Mouse (Mus musculus) myocyte (in vitro differentiated cells): ENCODE results near the gene Gna11. TPM values are rescaled to one million over a fixed set of nuclear protein-coding genes. Genes with fewer than 3 reads are reported as not detected.
A peak's percentile ranks its signal among the peaks of the same experiment; 100 is the strongest.

Source experiments
- H3K27me3 ChIP-seq: one replicate; pipeline ENCODE4 v1.6.1; 2011; ENCODE audit not compliant: control insufficient read depth, insufficient read depth, insufficient read length
- H3K36me3 ChIP-seq: one replicate; pipeline ENCODE4 v1.6.1; 2011; ENCODE audit not compliant: control insufficient read depth, insufficient read depth
- H3K4me2 ChIP-seq: one replicate; pipeline ENCODE4 v1.6.1; 2011; ENCODE audit warnings: low read depth, control low read depth
- H3K4me3 ChIP-seq: one replicate; pipeline ENCODE4 v1.5.1; 2011; ENCODE audit warnings: mild to moderate bottlenecking, control low read depth, moderate library complexity
- H3K79me2 ChIP-seq: one replicate; pipeline ENCODE4 v1.6.1; 2011; ENCODE audit not compliant: control insufficient read depth, insufficient read depth
- H3ac ChIP-seq: one replicate; pipeline ENCODE4 v1.6.1; 2011; ENCODE audit not compliant: control insufficient read depth, insufficient read length
- CEBPB ChIP-seq: IDR thresholded peaks from 2 replicates; pipeline ENCODE4 v1.6.1; 2011; ENCODE audit warnings: mild to moderate bottlenecking, moderate library complexity; ENCODE audit not compliant: poor library complexity, insufficient read depth, severe bottlenecking
- E2F4 ChIP-seq: IDR thresholded peaks from one replicate; pipeline ENCODE4 v1.6.1; 2011; ENCODE audit warnings: mild to moderate bottlenecking, control low read depth, moderate library complexity; ENCODE audit not compliant: insufficient read depth
- MAX ChIP-seq: IDR thresholded peaks from one replicate; pipeline ENCODE4 v1.6.1; 2011; ENCODE audit warnings: low read depth, mild to moderate bottlenecking, control low read depth
- MYOD1 ChIP-seq, 3 experiments: IDR thresholded peaks; one replicate each; pipeline ENCODE4 v1.6.1; 2011; ENCODE audit warnings: control low read depth in 2 of 3, low read depth in 2 of 3, mild to moderate bottlenecking in 2 of 3, moderate library complexity in 1 of 3; ENCODE audit not compliant: insufficient read length in 2 of 3, control insufficient read depth in 1 of 3
- MYOG ChIP-seq, 3 experiments: IDR thresholded peaks; one replicate each; pipeline ENCODE4 v1.6.1; 2011; ENCODE audit warnings: control low read depth in 2 of 3, low read depth in 2 of 3, mild to moderate bottlenecking in 2 of 3; ENCODE audit not compliant: insufficient read length in 2 of 3, control insufficient read depth in 1 of 3, insufficient read depth in 1 of 3
- POLR2A ChIP-seq: IDR thresholded peaks from one replicate; pipeline ENCODE4 v1.6.1; 2011; ENCODE audit warnings: low read depth, mild to moderate bottlenecking, control low read depth, moderate library complexity; ENCODE audit not compliant: insufficient read length
- POLR2AphosphoS2 ChIP-seq: IDR thresholded peaks from one replicate; pipeline ENCODE4 v1.6.1; 2011; ENCODE audit warnings: low read depth, control low read depth; ENCODE audit not compliant: insufficient read length
- REST ChIP-seq: IDR thresholded peaks from one replicate; pipeline ENCODE4 v1.6.1; 2011; ENCODE audit warnings: mild to moderate bottlenecking, control low read depth, moderate library complexity; ENCODE audit not compliant: insufficient read depth, insufficient read length
- SRF ChIP-seq: IDR thresholded peaks from one replicate; pipeline ENCODE4 v1.6.1; 2011; ENCODE audit warnings: low read depth; ENCODE audit not compliant: control insufficient read depth, insufficient read length
- TCF12 ChIP-seq: IDR thresholded peaks from one replicate; pipeline ENCODE4 v1.6.1; 2011; ENCODE audit warnings: mild to moderate bottlenecking, control low read depth; ENCODE audit not compliant: poor library complexity, insufficient read depth, severe bottlenecking
- TCF3 ChIP-seq: IDR thresholded peaks from one replicate; pipeline ENCODE4 v1.6.1; 2011; ENCODE audit warnings: low read depth, control low read depth; ENCODE audit not compliant: insufficient read length
- USF1 ChIP-seq: IDR thresholded peaks from one replicate; pipeline ENCODE4 v1.6.1; 2011; ENCODE audit warnings: low read depth, mild to moderate bottlenecking, control low read depth, moderate library complexity
- polyA plus RNA-seq: library from polyadenylated mRNA; unstranded; fragments of >200 nt; fragmentation: generic; extraction: Trizol; gene quantifications from one replicate; pipeline ENCODE4 v1.2.1, GENCODE M21; 2012; ENCODE audit warnings: missing spikeins

Gna11 gene
- polyA plus RNA-seq, 1 experiment: 58.2 TPM

- H3ac ChIP-seq: no peak overlapping the region
These were observed 12.5 kb upstream of the Gna11 start for GRCm38 (mm10) chr10:81557491-81557890.

GRCm38 (mm10) chr10:81556282-81556681, 11.3 kb upstream of the Gna11 start:
- Histone ChIP-seq H3K4me3 (no peak overlapping the region), H3ac (no peak overlapping the region), H3K27me3 (no peaks in the 10 kb centered on the region), H3K4me2 (no peak overlapping the region), H3K36me3 (no peaks in the 10 kb centered on the region), H3K79me2 (peaks cover 19% of the 10 kb centered on the region)
- TF ChIP-seq TCF3: no peak
- no peak for TF ChIP-seq POLR2A
- no peak for TF ChIP-seq TCF12

More at GRCm38 (mm10) chr10:81557491-81557890, 12.5 kb upstream of the Gna11 start:
- Histone ChIP-seq H3K36me3 (no peaks in the 10 kb centered on the region), H3K4me2 (no peak overlapping the region), H3K4me3 (no peak overlapping the region), H3K27me3 (no peaks in the 10 kb centered on the region), H3K79me2 (peaks cover 25% of the 10 kb centered on the region)
- TF ChIP-seq TCF3 (no peak), MAX (no peak), SRF (no peak), MYOG (IDR thresholded peaks at IDR 0.05; ENCODE audit: control insufficient read depth in 1 of 3, insufficient read depth in 1 of 3, insufficient read length in 2 of 3, low read depth in 2 of 3) (peak in 2 of 3 experiments; percentile 27 to 74), MYOD1 (IDR thresholded peaks at IDR 0.05; ENCODE audit: control insufficient read depth in 1 of 3, insufficient read length in 2 of 3, low read depth in 2 of 3) (peak in 2 of 3 experiments; percentile 56 to 80), REST (no peak), POLR2A (no peak), USF1 (no peak), CEBPB (no peak)

- Histone ChIP-seq H3ac (no peak overlapping the region), H3K36me3 (no peaks in the 10 kb centered on the region), H3K4me3 (no peak overlapping the region), H3K27me3 (no peaks in the 10 kb centered on the region), H3K79me2 (no peaks in the 10 kb centered on the region), H3K4me2 (no peak overlapping the region)
- no peak for TF ChIP-seq MYOG (IDR thresholded peaks at IDR 0.05; ENCODE audit: control insufficient read depth in 1 of 3, insufficient read depth in 1 of 3, insufficient read length in 2 of 3, low read depth in 2 of 3)
- no peak for TF ChIP-seq TCF3
- no peak for TF ChIP-seq TCF12
- no peak for TF ChIP-seq CEBPB
- TF ChIP-seq SRF: no peak
These were observed 9.1 kb upstream of the Gna11 start for GRCm38 (mm10) chr10:81553807-81554755.

DNA sequence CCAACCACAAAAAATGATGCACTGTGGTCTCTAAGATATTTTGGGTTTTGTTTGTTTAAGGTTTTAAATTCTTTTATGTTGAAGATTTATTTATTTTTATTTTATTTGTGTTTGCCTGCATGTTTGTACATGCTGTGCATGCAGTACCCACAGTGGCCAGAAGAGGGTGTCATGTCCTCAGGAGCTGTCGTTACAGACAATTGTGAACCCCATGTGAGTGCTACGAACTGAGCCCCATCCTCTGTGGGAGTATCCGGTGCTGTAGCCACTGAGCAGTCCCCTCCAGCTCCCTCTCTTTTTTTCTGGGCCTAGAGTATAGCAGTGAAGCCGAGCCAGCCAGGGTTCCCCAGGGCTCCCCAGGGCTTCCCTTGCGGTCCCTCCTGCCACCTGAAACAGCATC, 8.2 kb upstream of the Gna11 start:
- H3K4me2 ChIP-seq: no peak overlapping the region
- H3K27me3 ChIP-seq: no peaks in the 10 kb centered on the region
- no peaks in the 10 kb centered on the region for H3K79me2 ChIP-seq
- no peak for TF ChIP-seq POLR2AphosphoS2
- no peak for TF ChIP-seq CEBPB
- no peak for TF ChIP-seq USF1
- TF ChIP-seq TCF12: no peak
- no peak for TF ChIP-seq TCF3
- TF ChIP-seq MAX: no peak
- no peak for TF ChIP-seq SRF
- no peak for TF ChIP-seq E2F4
- H3K36me3 ChIP-seq: no peaks in the 10 kb centered on the region
- no peak overlapping the region for H3K4me3 ChIP-seq
- H3ac ChIP-seq: no peak overlapping the region

DNA sequence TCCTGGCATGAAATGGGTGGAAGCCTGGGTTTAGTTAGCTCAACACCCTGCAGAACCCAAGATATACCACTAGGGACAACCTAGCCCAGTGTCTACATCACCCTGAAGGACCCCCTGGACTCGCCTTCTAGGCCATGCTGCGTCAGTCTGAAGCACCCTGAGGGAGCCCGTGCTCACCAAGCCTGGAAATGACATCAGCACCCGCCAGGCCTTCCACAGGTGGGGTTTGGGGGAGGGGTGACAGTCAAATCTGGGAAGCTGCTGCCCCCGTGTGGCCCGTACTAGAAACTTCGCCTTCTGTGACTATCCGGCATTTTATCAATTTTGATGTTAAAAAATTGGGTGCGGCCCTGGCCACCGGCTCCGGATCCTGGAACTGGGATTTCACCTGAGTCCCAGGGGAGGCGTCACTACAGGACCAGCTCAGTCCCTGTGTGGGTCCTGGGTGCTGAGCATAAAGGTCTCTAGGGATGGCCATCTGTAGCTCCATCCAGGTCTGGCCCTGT, 6.7 kb upstream of the Gna11 start:
- Histone ChIP-seq H3K4me3 (no peak overlapping the region), H3K27me3 (no peaks in the 10 kb centered on the region), H3K4me2 (peak overlapping the region; percentile 39), H3ac (no peak overlapping the region), H3K36me3 (no peaks in the 10 kb centered on the region), H3K79me2 (no peaks in the 10 kb centered on the region)
- no peak for TF ChIP-seq E2F4
- TF ChIP-seq TCF12: peak; percentile 15
- peak; percentile 38 for TF ChIP-seq SRF
- no peak for TF ChIP-seq POLR2AphosphoS2
- peak in 2 of 3 experiments; percentile 64 to 87 for TF ChIP-seq MYOD1 (IDR thresholded peaks at IDR 0.05; ENCODE audit: control insufficient read depth in 1 of 3, insufficient read length in 2 of 3, low read depth in 2 of 3)
- TF ChIP-seq TCF3: peak; percentile 28
- no peak for TF ChIP-seq POLR2A
- TF ChIP-seq USF1: no peak
- peak in 2 of 3 experiments; percentile 28 to 83 for TF ChIP-seq MYOG (IDR thresholded peaks at IDR 0.05; ENCODE audit: control insufficient read depth in 1 of 3, insufficient read depth in 1 of 3, insufficient read length in 2 of 3, low read depth in 2 of 3)
